Mouse (Mus musculus): ENCODE results near the gene Gm10135.

Gm10135 gene

GRCm38 (mm10) chr5:72960096-72960495 lies 14.4 kb downstream of the Gm10135 start:
- no peak for DNase-seq

- DNase-seq, result no peak
These were observed 17.2 kb downstream of the Gm10135 start for GRCm38 (mm10) chr5:72957281-72957680.

GRCm38 (mm10) chr5:72953996-72954604 lies 20.4 kb downstream of the Gm10135 start:
- no peak for DNase-seq

GRCm38 (mm10) chr5:72950252-72950651 lies 24.2 kb downstream of the Gm10135 start:
- DNase-seq, result no peak

- no peak for DNase-seq
These were observed 26.4 kb downstream of the Gm10135 start for GRCm38 (mm10) chr5:72948136-72948535.

GRCm38 (mm10) chr5:72940906-72941432 lies 33.5 kb downstream of the Gm10135 start:
- no peak for DNase-seq

DNA sequence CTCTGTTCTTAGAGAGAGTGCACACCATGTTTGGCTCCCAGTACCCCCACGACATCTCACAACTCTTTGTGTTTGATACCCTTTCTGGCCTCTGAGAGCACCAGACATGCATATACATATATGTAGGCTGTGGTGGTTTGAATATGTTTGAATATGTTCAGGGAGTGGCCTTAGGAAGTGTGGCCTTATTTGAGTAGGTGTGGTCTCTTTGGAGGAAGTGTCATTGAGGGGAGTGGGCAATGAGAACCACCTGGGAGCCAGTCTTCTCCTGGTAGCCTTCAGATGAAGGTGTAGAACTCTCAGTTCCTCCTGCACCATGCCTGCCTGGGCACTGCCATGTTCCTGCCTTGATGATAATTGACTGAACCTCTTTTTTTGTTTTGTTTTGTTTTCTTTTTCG lies 35.2 kb downstream of the Gm10135 start:
- no peak for DNase-seq

DNA sequence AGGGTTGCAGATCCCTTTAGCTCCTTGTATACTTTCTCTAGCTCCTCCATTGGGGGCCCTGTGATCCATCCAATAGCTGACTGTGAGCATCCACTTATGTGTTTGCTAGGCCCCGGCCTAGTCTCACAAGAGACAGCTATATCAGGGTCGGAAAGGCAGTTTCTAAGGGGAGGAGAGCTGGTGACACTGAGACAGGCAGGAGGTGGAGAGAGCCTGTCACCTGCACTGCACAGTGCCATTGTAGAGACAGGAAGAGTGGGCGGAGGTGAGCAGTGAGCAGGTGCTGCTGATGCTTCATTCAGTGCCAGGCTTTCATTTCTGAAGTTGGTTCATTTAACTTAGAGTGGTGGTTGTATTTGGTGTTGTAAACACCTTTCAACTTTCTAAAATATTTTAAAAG lies 36.1 kb downstream of the Gm10135 start:
- DNase-seq, result peak; percentile 57

DNA sequence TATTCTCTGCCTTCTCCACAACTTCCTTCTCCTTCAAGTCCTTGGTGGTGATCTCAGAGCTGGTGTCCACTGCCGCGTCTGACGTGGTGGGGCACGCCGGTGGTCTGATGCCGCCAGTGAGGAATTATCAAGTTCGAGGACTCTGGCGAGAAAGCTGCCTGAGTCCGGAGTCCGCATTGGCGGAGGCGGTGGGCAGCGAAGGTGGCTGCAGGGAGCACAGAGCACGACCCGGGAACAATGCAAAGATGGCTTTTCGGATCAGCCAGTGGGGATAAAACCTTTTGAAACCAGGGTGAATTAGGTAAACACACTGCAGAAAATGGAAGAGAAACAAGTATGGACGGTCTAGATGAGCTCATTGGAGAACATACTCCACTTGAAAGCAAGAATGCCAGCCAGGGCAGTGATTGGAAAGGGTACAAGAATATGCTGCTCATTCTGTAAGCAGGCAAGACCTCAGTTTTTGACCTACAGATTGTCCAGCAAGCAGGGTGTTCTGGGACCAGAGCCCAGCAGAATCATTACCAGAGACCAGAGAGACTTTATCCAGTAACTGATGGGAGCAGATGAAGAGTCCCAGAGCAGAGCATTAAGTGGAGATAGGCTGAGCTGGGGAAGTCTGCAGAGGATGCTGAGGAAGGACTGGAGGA lies 41.4 kb downstream of the Gm10135 start:
- DNase-seq, result no peak

DNA sequence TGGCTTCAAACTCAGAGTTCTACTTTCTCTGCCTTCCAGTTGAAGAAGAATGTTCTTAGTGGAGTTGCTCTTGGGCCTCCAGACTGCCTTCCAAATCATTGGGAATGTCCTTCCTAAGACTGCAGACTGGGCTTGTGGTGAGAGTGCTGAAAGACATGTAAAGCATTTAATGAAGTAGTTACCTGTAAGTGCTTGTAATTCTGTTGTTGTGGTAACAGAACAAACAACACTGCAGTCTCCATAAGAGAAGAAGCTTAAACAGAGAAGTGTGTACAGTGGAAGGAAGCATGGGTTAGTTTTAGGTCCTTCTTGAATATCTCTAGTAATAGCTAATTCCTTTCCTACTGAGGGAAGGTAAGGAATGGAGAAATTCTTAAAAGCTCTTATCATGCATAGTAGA lies 47.4 kb downstream of the Gm10135 start:
- no peak for DNase-seq

DNA sequence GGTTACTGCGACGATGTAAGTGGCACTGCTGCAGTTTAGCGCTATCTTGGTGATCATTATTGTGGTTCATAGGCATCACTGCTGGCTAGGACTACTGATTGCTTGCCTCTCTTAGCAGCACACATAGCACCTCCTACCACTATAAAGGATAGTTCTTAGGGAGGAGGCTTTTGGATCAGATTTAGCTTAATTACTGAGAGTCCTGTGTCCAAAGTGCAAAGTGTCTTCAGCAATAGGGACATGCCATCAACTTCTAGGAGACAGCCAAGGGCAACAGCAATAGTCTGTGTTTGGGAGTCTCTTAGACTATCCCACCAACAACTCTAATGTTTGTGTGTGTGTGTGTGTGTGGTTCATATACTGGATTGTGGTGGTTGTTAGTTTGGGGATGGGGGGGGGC lies 51.7 kb downstream of the Gm10135 start:
- DNase-seq, result no peak

- no peak for DNase-seq
These were observed 53.3 kb downstream of the Gm10135 start for GRCm38 (mm10) chr5:72921171-72921570.

DNA sequence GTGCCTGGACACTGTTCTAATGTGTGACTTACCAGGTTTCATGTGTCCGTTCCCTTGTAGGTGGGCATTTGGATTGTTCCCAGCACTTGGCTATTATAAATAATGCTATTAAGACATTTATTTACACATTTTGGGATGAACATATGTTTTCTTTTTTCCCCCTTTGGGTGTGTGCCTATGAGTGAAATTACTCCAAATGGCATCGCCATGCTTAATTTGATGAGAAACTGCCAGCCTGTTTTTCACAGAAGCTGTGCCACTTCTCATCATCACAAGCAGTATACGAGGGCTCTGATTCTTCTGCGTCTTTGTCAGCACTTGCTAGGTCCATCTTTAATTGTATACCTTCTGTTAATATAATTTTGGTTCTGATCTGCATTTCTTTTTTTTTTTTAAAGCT lies 54.1 kb downstream of the Gm10135 start:
- no peak for DNase-seq

GRCm38 (mm10) chr5:72916851-72917250 lies 57.7 kb downstream of the Gm10135 start:
- no peak for DNase-seq

DNA sequence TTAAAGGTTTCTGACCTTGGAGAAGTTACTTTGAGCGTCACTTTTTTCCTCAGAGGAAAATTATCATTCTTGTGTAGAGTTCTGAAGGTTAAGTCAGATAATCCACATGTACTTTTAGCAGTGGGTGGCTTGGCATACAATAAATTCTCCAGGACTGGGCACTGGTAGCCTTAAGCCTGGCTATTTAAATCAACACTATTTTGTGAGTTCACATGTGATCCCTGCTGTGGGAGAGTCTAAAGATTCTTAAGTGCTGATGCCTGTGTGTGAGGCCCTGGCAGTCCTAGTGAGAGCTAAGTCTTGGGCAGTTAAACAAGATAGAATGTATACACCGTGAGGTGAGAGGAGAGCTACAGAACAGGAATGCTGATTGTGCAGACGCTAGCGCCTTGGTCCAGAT lies 58.5 kb downstream of the Gm10135 start:
- DNase-seq, result no peak
